Mouse (Mus musculus) urinary bladder, postnatal 0 days (tissue): ENCODE measurements around the gene Eif3d. TPM values are rescaled to one million over a fixed set of nuclear protein-coding genes. Genes with fewer than 3 reads are reported as not detected.

ENCODE experiments used
- polyA plus RNA-seq: library from polyadenylated mRNA; unstranded; fragments of >200 nt; fragmentation: Nextera tagmentation; extraction: Ambion mirVana; gene quantifications from 2 replicates; pipeline ENCODE4 v1.2.1, GENCODE M21; 2015

The Eif3d gene
- polyA plus RNA-seq: 104 and 118 TPM in 2 replicates

GRCm38 (mm10) chr15:77970470-77971292 is at the start of gene Eif3d:
Gene Eif3d (minus strand): TSS chr15:77970813.

DNA sequence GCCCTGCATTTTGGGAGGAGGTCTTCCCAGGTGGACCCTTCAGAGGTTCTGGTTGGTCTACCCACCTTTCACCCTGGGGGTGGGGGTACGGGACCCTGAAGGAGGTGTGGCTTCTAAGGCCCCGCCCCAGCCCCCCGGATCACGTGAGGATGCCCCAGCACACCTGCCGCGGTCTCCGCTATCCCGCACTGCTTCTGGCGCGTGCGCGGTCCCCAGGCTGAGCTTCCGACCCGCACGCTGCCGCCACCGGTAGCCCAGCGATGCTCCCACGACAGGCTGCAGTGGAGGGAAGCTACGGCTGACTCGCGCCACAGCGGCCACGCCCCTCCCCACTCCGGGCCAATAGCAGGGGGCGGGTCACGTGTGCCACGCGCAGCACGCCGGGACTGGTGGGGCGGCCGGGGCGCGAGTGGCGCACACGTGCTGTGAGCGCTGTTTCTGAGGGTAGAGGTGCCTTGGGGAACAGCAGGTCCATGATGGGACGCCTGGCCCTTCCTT is 14.2 kb downstream of the Eif3d start, which contains the start of gene Foxred2:
Gene Foxred2 (minus strand): TSS at position 319 of the 498 bp plus-strand sequence.

GRCm38 (mm10) chr15:77928673-77929331 is 41.8 kb downstream of the Eif3d start, which contains the start of gene Txn2:
Gene Txn2 (minus strand): TSS chr15:77929006.

Other genes starting within 250 kb of the Eif3d start
- gene Apol9b, start 241.8 kb downstream of the Eif3d start, polyA plus RNA-seq: 0.79 and 1.4 TPM in 2 replicates
- gene Apol8, start 213.8 kb downstream of the Eif3d start, polyA plus RNA-seq: 0.05 and 0.15 TPM in 2 replicates
- 53.6 and 63.8 TPM in 2 replicates for gene Myh9, start 128.6 kb downstream of the Eif3d start, polyA plus RNA-seq
- 154 and 174 TPM in 2 replicates for gene Txn2, start 41.8 kb downstream of the Eif3d start, polyA plus RNA-seq
- 0.45 and 0.73 TPM in 2 replicates for gene Foxred2, start 14.1 kb downstream of the Eif3d start, polyA plus RNA-seq
- 0.06 TPM in 1 of 2 replicates, not detected in the other for gene Cacng2, start 149.2 kb upstream of the Eif3d start, polyA plus RNA-seq
- gene Ift27, start 203.3 kb upstream of the Eif3d start, polyA plus RNA-seq: 59.6 and 69.9 TPM in 2 replicates
- gene Pvalb, start 235.6 kb upstream of the Eif3d start, polyA plus RNA-seq: 0.85 and 0.95 TPM in 2 replicates